Mouse (Mus musculus) midbrain, embryonic 10.5 days (tissue): ENCODE measurements at regions not wholly inside any gene's neighbourhood (a gene's known extent, or its start where the extent isn't known, plus 50 kb on each side); places are given as distances from the start of the nearest gene placed in this dataset.

ENCODE experiments used
- DNase-seq: peaks from one replicate; pipeline ENCODE4 v3.0.0-alpha.2; 2017; ENCODE audit warnings: low spot score
- H3K27ac ChIP-seq: fragments of 300-500 bp; sonication (generic); replicated peaks from 2 replicates; pipeline ENCODE4 v1.5.1; 2016; ENCODE audit warnings: mild to moderate bottlenecking
- H3K27me3 ChIP-seq: fragments of 300-500 bp; sonication (generic); 2 replicates; pipeline ENCODE4 v1.6.1; 2016; ENCODE audit warnings: low read depth, mild to moderate bottlenecking; ENCODE audit not compliant: poor library complexity, severe bottlenecking
- H3K36me3 ChIP-seq: fragments of 300-500 bp; sonication (generic); 2 replicates; pipeline ENCODE4 v1.6.1; 2016; ENCODE audit warnings: mild to moderate bottlenecking, moderate library complexity
- H3K4me1 ChIP-seq: fragments of 300-500 bp; sonication (generic); 2 replicates; pipeline ENCODE4 v1.6.1; 2016
- H3K4me3 ChIP-seq: fragments of 300-500 bp; sonication (generic); 2 replicates; pipeline ENCODE4 v1.5.1; 2016; ENCODE audit warnings: mild to moderate bottlenecking, moderate library complexity
- H3K9me3 ChIP-seq: fragments of 300-500 bp; sonication (generic); replicated peaks from 2 replicates; pipeline ENCODE4 v1.6.1; 2016; ENCODE audit warnings: mild to moderate bottlenecking
- WGBS: fragments of 180-500 bp; shearing (Covaris S2); methylation state at CpG from one replicate; pipeline ENCODE4 v1.1.7; 2016; 5-methylcytosine and 5-hydroxymethylcytosine counted together

DNA sequence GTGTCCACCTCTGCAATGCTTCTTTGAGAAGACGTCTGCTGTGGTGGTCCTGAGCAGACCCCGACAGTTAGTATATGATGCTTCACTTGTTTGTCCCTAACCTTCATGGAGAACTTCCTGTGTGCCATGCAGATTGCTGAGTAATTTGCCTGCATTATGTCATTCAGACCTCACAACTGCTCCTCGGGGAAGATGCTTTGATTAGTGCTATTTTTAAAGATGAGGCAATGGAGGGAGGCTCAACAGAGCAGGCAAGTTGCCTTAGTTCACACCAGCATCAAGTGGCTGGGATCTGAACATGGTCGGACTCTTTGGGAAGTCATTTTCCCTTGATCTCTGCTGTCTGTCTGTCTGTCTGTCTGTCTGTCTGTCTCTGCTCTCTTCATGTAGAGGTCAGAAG, 95.5 kb upstream of the Lrig1 start:
- H3K4me1 ChIP-seq: peaks cover 4% of the 10 kb centered on the region
- 81% methylated on average over 4 of the region's 4 CpGs for WGBS
- H3K4me3 ChIP-seq: no peak overlapping the region
- no peaks in the 10 kb centered on the region for H3K27me3 ChIP-seq
- no peak overlapping the region for H3K27ac ChIP-seq
- DNase-seq: no peak
- H3K9me3 ChIP-seq: peaks cover 10% of the 10 kb centered on the region; the same call in 1 of the 2 replicates
- H3K36me3 ChIP-seq: no peaks in the 10 kb centered on the region

GRCm38 (mm10) chr6:94793555-94793954, 93.6 kb upstream of the Lrig1 start:
- DNase-seq: no peak

DNA sequence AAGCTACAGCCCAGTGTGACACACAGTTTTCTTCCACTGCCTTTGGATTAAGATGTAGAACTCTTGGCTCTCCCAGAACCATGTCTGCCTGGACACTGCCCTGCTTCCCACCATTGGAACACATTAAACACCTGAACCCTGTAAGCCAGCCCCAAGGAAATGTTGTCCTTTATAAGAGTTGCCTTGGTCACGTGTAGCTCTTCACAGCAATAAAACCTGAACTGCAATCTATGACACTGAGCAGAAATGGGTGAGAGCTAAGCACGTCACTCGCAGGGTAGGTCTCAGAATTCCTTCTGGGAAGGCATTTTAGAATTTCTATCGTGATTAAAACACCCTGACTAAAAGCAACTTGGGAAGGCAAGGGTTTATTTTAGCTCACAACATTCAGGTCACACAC, 92.4 kb upstream of the Lrig1 start:
- H3K27me3 ChIP-seq: no peaks in the 10 kb centered on the region
- no peaks in the 10 kb centered on the region; the same call in 1 of the 2 replicates for H3K4me1 ChIP-seq
- H3K27ac ChIP-seq: no peak overlapping the region
- WGBS: 86% methylated on average over 4 of the region's 4 CpGs
- no peak overlapping the region for H3K4me3 ChIP-seq
- no peak for DNase-seq
- no peaks in the 10 kb centered on the region for H3K36me3 ChIP-seq
- H3K9me3 ChIP-seq: peaks cover 10% of the 10 kb centered on the region; the same call in 1 of the 2 replicates

More at GRCm38 (mm10) chr6:94793555-94793954, 93.6 kb upstream of the Lrig1 start:
- no peaks in the 10 kb centered on the region; the same call in 1 of the 2 replicates for H3K4me1 ChIP-seq
- no peaks in the 10 kb centered on the region for H3K36me3 ChIP-seq
- H3K27ac ChIP-seq: no peak overlapping the region; the same call in 1 of the 2 replicates
- H3K4me3 ChIP-seq: no peak overlapping the region
- H3K9me3 ChIP-seq: peaks cover 10% of the 10 kb centered on the region; the same call in 1 of the 2 replicates
- no peaks in the 10 kb centered on the region for H3K27me3 ChIP-seq
- 96% methylated on average over 6 of the region's 6 CpGs for WGBS

DNA sequence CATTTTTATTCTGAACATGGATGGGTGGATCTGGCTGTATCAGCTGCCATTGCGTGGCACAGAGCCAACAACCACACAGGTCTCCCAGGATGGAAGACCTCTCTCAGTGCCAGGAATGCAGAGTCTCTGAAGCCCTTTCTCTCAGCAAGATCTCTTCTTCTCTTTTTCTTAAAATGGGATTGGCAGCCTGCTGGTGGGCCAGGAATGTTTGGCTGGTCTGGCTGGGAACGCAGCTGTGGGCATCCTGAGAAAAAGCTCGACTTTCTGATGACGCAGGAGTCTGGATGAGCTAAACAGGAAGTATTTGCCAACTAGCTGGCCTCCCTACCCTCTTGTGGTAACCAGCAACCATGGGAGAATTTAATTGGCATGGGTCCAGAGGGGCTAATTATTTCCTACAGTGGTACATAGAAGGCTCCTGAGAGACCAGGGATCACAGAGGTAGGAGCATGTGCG, 89.4 kb upstream of the Lrig1 start:
- Histone ChIP-seq H3K9me3 (no peaks in the 10 kb centered on the region), H3K27me3 (no peaks in the 10 kb centered on the region), H3K36me3 (no peaks in the 10 kb centered on the region), H3K4me1 (no peaks in the 10 kb centered on the region; the same call in 1 of the 2 replicates), H3K4me3 (no peak overlapping the region), H3K27ac (no peak overlapping the region)
- no peak for DNase-seq
- 86% methylated on average over 5 of the region's 5 CpGs for WGBS

- Histone ChIP-seq H3K4me1 (no peaks in the 10 kb centered on the region), H3K27ac (no peak overlapping the region), H3K9me3 (no peaks in the 10 kb centered on the region), H3K36me3 (no peaks in the 10 kb centered on the region), H3K4me3 (no peak overlapping the region), H3K27me3 (no peaks in the 10 kb centered on the region)
- 72% methylated on average over 1 of the region's 1 CpGs for WGBS
- DNase-seq: no peak
These were observed 83.5 kb upstream of the Lrig1 start for GRCm38 (mm10) chr6:94783471-94783870.

GRCm38 (mm10) chr6:94780621-94781020, 80.7 kb upstream of the Lrig1 start:
- 89% methylated on average over 4 of the region's 4 CpGs for WGBS
- no peaks in the 10 kb centered on the region for H3K27me3 ChIP-seq
- H3K36me3 ChIP-seq: no peaks in the 10 kb centered on the region
- H3K4me3 ChIP-seq: no peak overlapping the region
- no peak for DNase-seq
- H3K27ac ChIP-seq: no peak overlapping the region; the same call in 1 of the 2 replicates
- H3K9me3 ChIP-seq: no peaks in the 10 kb centered on the region
- H3K4me1 ChIP-seq: peaks cover 15% of the 10 kb centered on the region

DNA sequence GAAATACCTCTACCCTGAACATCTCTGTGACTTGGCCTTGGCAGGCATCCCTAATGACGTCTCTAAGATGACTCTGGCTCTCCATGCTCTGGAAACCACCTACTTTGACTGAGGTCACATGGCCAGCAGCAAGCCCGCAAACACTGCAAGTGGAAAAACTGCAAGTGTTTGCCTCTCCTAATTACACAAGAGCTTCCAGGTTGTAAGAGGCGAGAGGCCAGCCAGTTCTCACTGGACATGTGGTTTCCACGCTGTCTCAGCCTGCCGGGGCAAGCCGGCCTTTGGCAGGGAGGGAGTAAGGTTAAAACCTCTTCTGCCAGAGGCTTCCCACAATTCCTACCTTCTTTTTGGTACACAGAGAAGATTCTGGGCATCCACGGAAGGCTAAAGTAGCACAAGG, 79.9 kb upstream of the Lrig1 start:
- WGBS: 85% methylated on average over 7 of the region's 7 CpGs
- Histone ChIP-seq H3K9me3 (no peaks in the 10 kb centered on the region; the same call in 1 of the 2 replicates), H3K27me3 (no peaks in the 10 kb centered on the region), H3K27ac (0 out of 2 replicates have a peak overlapping the region, but pooled peaks have one; percentile 33), H3K4me3 (no peak overlapping the region), H3K4me1 (peaks cover 15% of the 10 kb centered on the region), H3K36me3 (no peaks in the 10 kb centered on the region)
- no peak for DNase-seq

GRCm38 (mm10) chr6:94779213-94779612, 79.3 kb upstream of the Lrig1 start:
- peaks cover 21% of the 10 kb centered on the region for H3K4me1 ChIP-seq
- no peaks in the 10 kb centered on the region for H3K36me3 ChIP-seq
- no peak overlapping the region for H3K4me3 ChIP-seq
- no peaks in the 10 kb centered on the region; the same call in 1 of the 2 replicates for H3K9me3 ChIP-seq
- 72% methylated on average over 7 of the region's 7 CpGs for WGBS
- no peaks in the 10 kb centered on the region for H3K27me3 ChIP-seq
- H3K27ac ChIP-seq: no peak overlapping the region
- no peak for DNase-seq

DNA sequence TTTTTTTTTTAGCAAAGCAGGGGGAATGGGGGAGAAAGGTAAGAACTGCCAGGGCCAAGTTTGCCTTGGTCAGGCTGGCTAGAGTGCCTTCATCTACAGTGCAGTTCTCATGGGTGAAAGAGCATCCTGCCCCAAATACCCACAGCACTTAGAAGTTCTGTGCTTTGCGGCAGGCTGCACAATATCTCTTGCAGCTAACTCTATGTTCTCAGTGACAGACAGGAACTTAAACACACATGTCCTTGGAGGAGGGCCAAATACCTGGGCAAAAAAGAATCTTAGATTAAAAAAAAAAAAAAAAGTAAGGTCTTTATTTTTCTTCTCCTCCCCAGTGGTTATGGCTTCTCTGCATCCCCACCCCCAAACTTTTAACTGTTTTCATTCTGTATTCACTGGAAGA, 78.8 kb upstream of the Lrig1 start:
- no peaks in the 10 kb centered on the region; the same call in 1 of the 2 replicates for H3K9me3 ChIP-seq
- WGBS: 83% methylated on average over 1 of the region's 1 CpGs
- no peak overlapping the region for H3K27ac ChIP-seq
- H3K27me3 ChIP-seq: no peaks in the 10 kb centered on the region
- DNase-seq: no peak
- H3K36me3 ChIP-seq: no peaks in the 10 kb centered on the region
- H3K4me3 ChIP-seq: no peak overlapping the region
- peaks cover 25% of the 10 kb centered on the region for H3K4me1 ChIP-seq

DNA sequence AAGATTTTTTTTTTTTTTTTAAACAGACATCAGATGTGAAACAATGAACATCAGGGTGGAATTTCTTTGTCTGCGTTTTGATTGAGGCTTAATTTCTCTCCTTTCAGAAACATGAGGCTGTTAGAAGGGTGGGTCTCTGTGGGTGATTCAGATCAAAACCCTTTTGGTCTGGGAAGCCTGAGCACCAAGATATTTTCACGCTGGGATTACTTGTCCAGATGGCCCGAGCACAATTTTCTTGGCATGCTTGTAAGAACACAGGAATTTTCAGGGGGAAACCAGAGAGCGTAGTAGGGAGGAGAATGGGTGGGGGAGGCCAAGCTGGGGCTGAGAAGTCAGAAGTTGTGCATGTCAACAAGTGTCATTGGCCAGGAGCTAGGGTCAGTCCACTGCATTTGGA, 76.6 kb upstream of the Lrig1 start:
- Histone ChIP-seq H3K36me3 (no peaks in the 10 kb centered on the region), H3K4me3 (no peak overlapping the region), H3K4me1 (peaks cover 47% of the 10 kb centered on the region), H3K27me3 (0 out of 2 replicates have a peak, but pooled peaks cover 3% of the 10 kb centered on the region), H3K9me3 (no peaks in the 10 kb centered on the region; the same call in 1 of the 2 replicates), H3K27ac (peak overlapping the region; percentile 67)
- DNase-seq: no peak
- WGBS: 56% methylated on average over 4 of the region's 4 CpGs

DNA sequence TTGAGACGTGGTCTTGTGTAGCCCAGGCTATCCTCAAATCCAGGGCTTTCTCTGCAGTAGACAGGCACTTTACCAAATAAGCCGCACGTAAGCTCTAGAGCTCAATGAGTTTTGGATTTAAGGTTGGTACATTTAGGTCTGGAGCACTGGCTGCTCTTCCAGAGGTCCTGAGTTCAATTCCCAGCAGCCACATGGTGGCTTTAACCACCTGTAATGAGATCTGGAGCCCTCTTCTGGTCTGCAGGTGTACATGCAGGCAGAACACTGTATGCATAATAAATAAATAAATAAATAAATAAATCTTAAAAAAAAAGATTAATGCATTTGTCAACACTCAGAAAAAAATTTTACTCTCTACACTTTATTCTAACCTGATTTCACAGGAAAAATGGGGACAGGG, 74.9 kb upstream of the Lrig1 start:
- Histone ChIP-seq H3K27me3 (0 out of 2 replicates have a peak, but pooled peaks cover 8% of the 10 kb centered on the region), H3K27ac (peak overlapping the region; percentile 96), H3K36me3 (no peaks in the 10 kb centered on the region), H3K9me3 (no peaks in the 10 kb centered on the region; the same call in 1 of the 2 replicates), H3K4me3 (no peak overlapping the region), H3K4me1 (peaks cover 59% of the 10 kb centered on the region)
- 97% methylated on average over 3 of the region's 3 CpGs for WGBS
- no peak for DNase-seq

DNA sequence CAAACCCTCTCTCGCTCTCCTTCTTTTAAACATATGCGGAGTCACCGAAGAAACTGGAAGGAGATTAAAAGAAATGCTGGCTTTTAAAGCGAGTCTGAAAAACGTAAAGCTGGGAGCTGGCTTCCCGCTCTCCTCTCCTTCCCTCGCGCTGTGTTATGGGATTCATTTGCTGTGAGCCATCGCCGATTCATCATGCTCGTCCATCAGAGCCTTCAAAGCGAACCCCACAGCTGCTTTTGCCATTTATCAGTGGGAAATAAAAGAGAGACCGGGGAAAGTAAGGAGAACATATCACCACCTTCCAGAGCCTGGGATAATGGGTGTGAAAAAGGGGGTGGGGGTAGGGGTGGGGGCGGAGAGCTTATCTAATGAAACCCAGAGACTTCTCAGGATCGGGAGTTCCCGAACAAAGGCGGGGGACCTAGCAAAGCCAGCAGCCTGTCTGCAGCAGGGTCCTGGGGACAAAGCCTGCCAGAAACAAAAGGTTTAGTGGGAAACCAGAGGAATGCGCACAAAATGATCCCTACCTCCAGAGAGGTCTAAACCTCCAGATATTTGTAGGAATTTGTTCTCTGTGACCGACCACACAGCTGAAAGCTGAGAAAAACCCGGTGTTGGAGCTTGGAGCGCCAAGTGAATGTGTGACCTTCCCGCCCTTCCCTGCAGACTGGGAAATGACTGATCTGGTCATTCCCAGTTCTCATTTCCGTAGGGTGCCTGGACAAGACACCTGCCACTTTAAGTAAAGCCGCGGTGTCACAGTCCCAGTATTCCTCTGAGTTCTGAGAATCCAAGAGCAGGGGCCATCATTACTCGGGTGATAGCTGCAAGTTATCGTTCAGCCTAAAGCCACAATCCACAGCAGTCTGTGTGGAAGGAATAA, 73.9 kb upstream of the Lrig1 start:
- Histone ChIP-seq H3K27me3 (0 out of 2 replicates have a peak, but pooled peaks cover 8% of the 10 kb centered on the region), H3K27ac (peak overlapping the region; percentile 96), H3K4me3 (peak overlapping the region; percentile 42), H3K36me3 (no peaks in the 10 kb centered on the region), H3K4me1 (peaks cover 60% of the 10 kb centered on the region), H3K9me3 (no peaks in the 10 kb centered on the region; the same call in 1 of the 2 replicates)
- DNase-seq: peak; percentile 85
- 1% methylated on average over 27 of the region's 27 CpGs for WGBS
